In the genomic region with DNA sequence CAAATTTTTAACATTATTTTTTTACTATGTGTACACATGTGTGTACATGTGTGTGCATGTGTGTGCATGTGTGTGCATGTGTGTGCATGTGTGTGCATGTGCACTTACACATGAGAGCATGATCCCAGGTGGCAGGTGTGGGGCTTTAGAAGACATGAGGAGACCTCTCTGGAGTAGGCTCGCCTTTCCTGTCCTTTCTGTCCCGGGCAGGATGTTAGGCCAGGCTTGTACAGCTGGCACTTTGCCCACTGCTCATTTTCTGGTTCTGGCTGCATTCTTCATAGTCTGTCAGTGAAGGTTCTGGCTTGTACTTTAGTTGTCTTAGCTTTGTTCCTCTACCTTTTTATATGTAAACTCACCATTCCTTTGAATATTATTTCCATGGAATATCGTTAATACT, we compare ENCODE assay signal across 12 mouse cellular contexts.
A peak's percentile ranks its signal among the peaks of the same experiment; 100 is the strongest.
DNase-seq lines count a peak whose midpoint lies in the region; ATAC-seq and TF ChIP-seq lines count a peak whose summit lies in the region.
"Had no signal": no experiment of that assay in that cellular context is flagged by ENCODE, and none has a peak within 500 bp of the region (broad histone marks: within the 10 kb centered on the region; RNA-seq: fewer than 3 reads in every experiment).

No protein-coding gene starts in this region.

- intact Hi-C loops in heart, adult 2 months (cut with DNase I), result no loop called here

- H3K36me3 ChIP-seq in heart, adult 2 months (ENCODE audit: control insufficient read depth, insufficient read depth, low read length), result no peaks in the 10 kb centered on the region
- H3K36me3 ChIP-seq in midbrain, embryonic 14.5 days (ENCODE audit: control insufficient read depth, insufficient read depth, low read length), result no peaks in the 10 kb centered on the region
- no peaks in the 10 kb centered on the region for H3K36me3 ChIP-seq in midbrain, embryonic 13.5 days
- H3K36me3 ChIP-seq: forebrain, embryonic 10.5 days; hindbrain, embryonic 12.5 days had no signal

- no peak for ATAC-seq in midbrain, embryonic 14.5 days (ENCODE audit: low FRiP score, low TSS enrichment)
- ATAC-seq in midbrain, embryonic 13.5 days, result no peak
- ATAC-seq: liver, postnatal 0 days had no signal

- no peak overlapping the region for H3K27ac ChIP-seq in heart, adult 2 months
- H3K27ac ChIP-seq in midbrain, embryonic 14.5 days (replicated peaks; ENCODE audit: low read depth, low read length), result no peak overlapping the region
- H3K27ac ChIP-seq in midbrain, embryonic 13.5 days, result no peak overlapping the region
- H3K27ac ChIP-seq: forebrain, embryonic 10.5 days; hindbrain, embryonic 12.5 days; left cerebral cortex, adult 2 months had no signal

- TF ChIP-seq CTCF in heart, adult 2 months (IDR thresholded peaks at IDR 0.05), result no peak

- 58% methylated on average over 3 of the region's 3 CpGs for WGBS in heart, adult 2 months
- 80% methylated on average over 3 of the region's 3 CpGs for WGBS in midbrain, embryonic 14.5 days
- 77% methylated on average over 3 of the region's 3 CpGs for WGBS in midbrain, embryonic 13.5 days

- H3K9ac ChIP-seq in heart, adult 2 months (ENCODE audit: low read depth, low read length), result no peak overlapping the region
- H3K9ac ChIP-seq in midbrain, embryonic 14.5 days (replicated peaks; ENCODE audit: low read length), result no peak overlapping the region
- no peak overlapping the region for H3K9ac ChIP-seq in midbrain, embryonic 13.5 days (replicated peaks)
- H3K9ac ChIP-seq: hindbrain, embryonic 12.5 days; liver, postnatal 0 days had no signal

- H3K79me2 ChIP-seq in heart, adult 2 months (replicated peaks; ENCODE audit: control insufficient read depth, insufficient read depth, low read length), result no peaks in the 10 kb centered on the region

- no peak for TF ChIP-seq POLR2A in heart, adult 2 months (IDR thresholded peaks at IDR 0.05; ENCODE audit: insufficient read depth, low read depth, low read length)

- peak; percentile 68 for DNase-seq in heart, adult 11 months
- no peak for DNase-seq in heart, adult 2 months
- peak; percentile 24 for DNase-seq in midbrain, embryonic 14.5 days
- peak; percentile 17 for DNase-seq in cerebellum, adult 11 months
- DNase-seq in kidney, postnatal 14 days, result peak; percentile 75
- no peak for DNase-seq in embryo, embryonic 9.5 days (ENCODE audit: extremely low spot score)
- DNase-seq in thymus, postnatal 10 days (ENCODE audit: low spot score in 2 of 2), result no peak
- DNase-seq: liver, postnatal 0 days had no signal

- no peaks in the 10 kb centered on the region for H3K9me3 ChIP-seq in midbrain, embryonic 14.5 days (ENCODE audit: control insufficient read depth, low read length)
- H3K9me3 ChIP-seq in midbrain, embryonic 13.5 days, result no peaks in the 10 kb centered on the region
- H3K9me3 ChIP-seq: forebrain, embryonic 10.5 days; hindbrain, embryonic 12.5 days had no signal

- no peak overlapping the region for H3K4me3 ChIP-seq in heart, adult 2 months
- H3K4me3 ChIP-seq in midbrain, embryonic 14.5 days (replicated peaks; ENCODE audit: low read depth, low read length), result no peak overlapping the region
- H3K4me3 ChIP-seq in midbrain, embryonic 13.5 days (replicated peaks), result no peak overlapping the region
- H3K4me3 ChIP-seq: forebrain, embryonic 10.5 days; hindbrain, embryonic 12.5 days; left cerebral cortex, adult 2 months had no signal

- no peaks in the 10 kb centered on the region; the same call in 1 of the 2 replicates for H3K4me1 ChIP-seq in heart, adult 2 months (ENCODE audit: control insufficient read depth, insufficient read depth, low read length)
- H3K4me1 ChIP-seq in midbrain, embryonic 14.5 days (ENCODE audit: control insufficient read depth, insufficient read depth, low read length), result no peaks in the 10 kb centered on the region
- H3K4me1 ChIP-seq in midbrain, embryonic 13.5 days (replicated peaks), result no peaks in the 10 kb centered on the region
- H3K4me1 ChIP-seq: forebrain, embryonic 10.5 days; hindbrain, embryonic 12.5 days had no signal

- H3K27me3 ChIP-seq in heart, adult 2 months (ENCODE audit: control insufficient read depth, insufficient read depth, low read length), result no peaks in the 10 kb centered on the region
- H3K27me3 ChIP-seq in midbrain, embryonic 14.5 days (ENCODE audit: control insufficient read depth, insufficient read depth, low read length), result no peaks in the 10 kb centered on the region
- H3K27me3 ChIP-seq in midbrain, embryonic 13.5 days, result no peaks in the 10 kb centered on the region
- H3K27me3 ChIP-seq: hindbrain, embryonic 12.5 days had no signal

- no peak for TF ChIP-seq EP300 in heart, adult 2 months (IDR thresholded peaks at IDR 0.05; ENCODE audit: insufficient read depth, low read depth, low read length)

- no peak overlapping the region for H3K4me2 ChIP-seq in midbrain, embryonic 14.5 days (ENCODE audit: low read length)
- no peak overlapping the region for H3K4me2 ChIP-seq in midbrain, embryonic 13.5 days (replicated peaks)
- H3K4me2 ChIP-seq: hindbrain, embryonic 12.5 days had no signal

Comparison
In these comparisons a context has a peak if more than half of its experiments do, and no peak if none do; other contexts are left out.
1. DNase-seq: peak in heart, adult 11 months (single experiment), midbrain, embryonic 14.5 days (single experiment), cerebellum, adult 11 months (single experiment) and kidney, postnatal 14 days (single experiment); none in heart, adult 2 months (0 of 2), embryo, embryonic 9.5 days (single experiment) and thymus, postnatal 10 days (0 of 2).